Mouse (Mus musculus) induced T-regulatory cell, adult 2 months (primary cell): ENCODE measurements around the gene Efnb3.

ENCODE experiments used
- DNase-seq: peaks from one replicate; pipeline ENCODE4 v3.0.0-alpha.2; 2012; ENCODE audit warnings: low read depth

The Efnb3 gene

DNA sequence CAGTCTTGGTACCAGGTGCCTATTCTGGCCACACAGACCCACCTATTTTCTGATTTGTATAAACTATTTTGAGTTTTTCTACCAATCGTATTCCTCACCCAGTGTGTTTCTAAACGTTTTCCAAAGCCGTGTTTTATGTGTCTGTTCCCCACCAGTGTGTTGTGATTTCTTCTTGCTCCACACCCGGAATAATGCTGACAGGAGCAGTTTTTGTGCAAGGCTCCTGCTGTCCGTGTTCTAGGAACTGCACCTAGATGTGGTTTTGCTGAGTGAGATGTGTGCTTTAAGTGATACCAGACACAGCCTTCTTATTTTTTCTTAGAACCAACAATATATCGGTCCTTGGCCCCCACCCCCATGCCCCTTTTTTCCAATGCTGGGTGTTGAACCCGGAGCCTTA, 24.0 kb upstream of the Efnb3 start:
- peak; percentile 13 for DNase-seq

DNA sequence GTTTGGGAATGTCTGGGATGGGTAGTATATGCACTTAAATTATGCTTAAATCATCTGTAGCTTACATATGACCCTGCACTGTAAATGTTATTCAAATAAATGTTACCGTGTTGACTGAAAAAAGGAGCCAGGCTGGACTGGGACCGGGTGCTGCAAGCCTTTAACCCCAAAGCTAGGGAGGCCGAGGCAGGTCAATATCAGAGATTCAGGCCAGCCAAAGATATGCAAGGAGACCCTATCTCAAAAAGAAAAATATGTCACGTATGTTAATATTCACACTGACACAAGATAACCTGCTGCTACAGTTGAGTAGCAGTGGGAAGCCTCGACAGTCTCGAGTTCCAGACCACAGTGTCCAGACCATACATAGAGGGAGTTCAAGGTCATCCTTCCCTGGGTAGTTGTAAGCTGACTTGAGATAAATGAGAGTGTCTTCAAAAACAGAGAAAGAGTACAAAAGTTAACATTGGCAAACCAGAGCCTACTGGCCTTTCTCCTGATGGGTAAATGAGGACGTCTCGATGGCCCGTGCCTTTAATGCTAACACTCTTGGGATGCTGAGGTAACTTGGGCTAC, 22.3 kb upstream of the Efnb3 start:
- DNase-seq = no peak

DNA sequence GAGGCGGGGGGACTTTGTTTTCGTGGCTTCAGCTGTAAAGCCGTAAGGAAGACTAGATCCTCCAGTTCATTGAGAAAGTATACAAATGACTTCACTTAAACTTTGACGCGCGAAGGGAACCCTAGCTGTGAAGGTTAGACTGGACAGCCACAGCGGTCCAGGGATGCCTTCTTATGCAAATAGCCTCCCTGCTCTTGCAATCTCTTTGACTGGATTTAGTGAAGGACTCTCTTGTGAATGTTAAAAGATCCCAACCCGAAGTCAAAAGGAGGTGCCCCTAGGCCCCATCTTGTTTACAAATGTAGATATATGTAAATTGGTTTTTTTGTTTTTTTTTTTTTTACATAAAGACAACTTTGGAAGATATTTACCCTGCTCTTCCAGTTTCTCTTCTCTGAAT, 21.8 kb upstream of the Efnb3 start:
- no peak for DNase-seq

DNA sequence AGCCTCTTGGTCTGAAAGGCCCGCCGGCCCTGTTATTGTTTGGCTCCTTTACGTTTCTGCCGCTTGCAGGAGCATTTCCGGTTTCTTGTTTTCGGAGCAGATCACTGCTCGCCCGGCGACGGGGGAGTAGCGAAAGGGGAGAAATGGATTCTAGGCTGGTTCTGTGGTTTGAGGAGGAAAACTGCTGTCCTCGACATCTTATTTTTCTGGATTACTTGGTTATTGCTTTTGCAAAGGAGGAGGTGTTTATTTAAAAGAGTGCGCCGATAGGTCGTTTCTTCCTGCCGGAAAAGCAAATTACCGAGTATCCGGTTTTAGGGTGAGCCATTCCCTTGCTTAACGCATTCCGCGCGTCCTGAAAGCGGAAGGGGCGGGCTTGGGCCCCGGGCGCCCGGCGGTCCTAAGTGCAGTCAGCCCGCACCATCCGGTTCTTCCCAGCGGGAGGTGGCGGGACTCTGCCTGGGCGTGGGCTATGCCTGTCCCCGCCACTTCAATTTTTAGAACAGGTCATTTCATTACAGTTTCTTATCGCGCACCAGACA, 21.2 kb upstream of the Efnb3 start:
- peak; percentile 95 for DNase-seq

DNA sequence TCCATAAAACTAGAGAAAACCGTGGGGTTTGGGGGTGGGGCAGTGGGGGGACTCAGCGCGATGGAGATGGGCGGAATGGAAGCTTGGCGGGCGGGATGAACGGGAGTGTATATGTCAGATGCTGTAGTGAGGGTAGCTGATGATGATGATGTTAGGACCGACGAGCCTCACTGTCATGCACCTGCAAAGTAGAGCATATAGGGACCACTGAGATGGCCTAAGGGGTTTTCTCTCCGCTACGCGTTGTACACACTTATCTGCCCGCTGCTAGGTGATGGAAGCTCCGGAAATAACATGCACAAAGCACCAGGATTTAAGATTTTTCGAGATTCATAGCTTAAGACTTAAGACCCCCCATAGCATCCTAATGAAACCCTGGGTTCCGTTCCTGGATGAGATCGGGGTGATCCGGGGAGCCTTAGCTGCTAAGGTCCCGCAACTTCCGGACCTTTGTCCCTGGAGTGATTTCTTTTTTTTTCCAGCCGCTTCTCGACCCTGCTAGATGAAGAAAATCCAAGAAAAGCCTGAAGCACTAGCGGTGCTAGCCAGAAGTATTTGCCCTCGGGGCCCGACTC, 20.7 kb upstream of the Efnb3 start:
- DNase-seq = no peak

DNA sequence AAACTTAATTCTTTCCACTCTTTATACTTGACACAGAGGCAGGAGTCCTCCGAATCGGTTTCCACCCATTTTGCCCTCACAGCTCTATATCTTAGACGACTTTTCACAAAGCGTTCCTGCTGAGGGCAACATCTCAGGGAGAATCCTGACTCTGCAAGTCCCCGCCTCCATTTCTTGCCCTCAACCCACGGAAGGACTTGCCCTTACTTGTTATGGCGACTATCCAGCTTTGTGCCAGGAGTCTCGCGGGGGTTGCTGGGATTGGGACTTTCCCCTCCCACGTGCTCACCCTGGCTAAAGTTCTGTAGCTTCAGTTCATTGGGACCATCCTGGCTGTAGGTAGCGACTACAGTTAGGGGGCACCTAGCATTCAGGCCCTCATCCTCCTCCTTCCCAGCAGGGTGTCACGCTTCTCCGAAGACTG, 20.1 kb upstream of the Efnb3 start, which contains the start of the genes Wrap53 and Trp53:
Gene Wrap53 (minus strand): TSS at position 165 of the 424 bp plus-strand sequence.
Gene Trp53 (plus strand): TSS at position 269 of the 424 bp plus-strand sequence.
- DNase-seq = peak; percentile 96

DNA sequence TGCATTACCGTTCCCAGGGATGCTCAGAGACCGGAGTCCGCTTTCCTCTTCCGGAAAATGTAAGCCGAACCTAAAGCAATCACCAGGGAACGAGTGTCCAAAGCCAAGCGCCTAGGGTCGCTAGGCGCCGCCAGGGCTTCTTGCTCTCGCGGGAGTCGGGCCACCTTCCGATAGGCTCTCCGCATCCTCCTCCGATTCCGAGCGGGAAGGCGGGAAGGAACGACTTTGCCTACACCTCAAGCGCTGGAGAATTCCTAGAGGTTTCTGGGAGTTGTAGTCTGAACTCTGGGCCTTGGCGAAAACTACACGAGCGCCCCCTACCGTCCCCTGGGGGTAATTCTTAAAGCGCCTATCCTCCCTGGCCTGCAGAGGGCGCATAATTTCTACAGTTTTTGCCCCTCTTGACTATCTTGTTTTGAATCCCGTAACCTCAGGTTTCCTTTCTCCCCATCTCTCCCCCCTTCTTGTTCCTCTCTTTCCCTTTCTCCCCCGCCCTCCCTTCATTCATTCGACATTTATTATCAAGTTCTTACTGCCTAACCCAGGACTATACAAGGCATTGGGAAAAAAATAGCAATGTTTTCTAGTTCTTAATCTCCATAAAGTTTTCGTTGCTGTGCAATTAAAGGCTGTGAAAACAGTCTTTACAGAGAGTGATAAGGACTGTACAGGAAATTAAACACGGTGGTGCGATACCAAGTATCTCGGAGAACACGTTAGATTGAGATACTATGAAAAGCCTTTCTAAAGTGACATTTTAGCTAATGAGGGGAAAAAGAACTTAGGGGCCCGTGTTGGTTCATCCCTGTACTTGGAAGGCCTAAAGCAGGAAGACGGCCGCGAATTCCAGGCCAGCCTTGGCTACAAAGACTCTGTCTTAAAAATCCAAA, 19.4 kb upstream of the Efnb3 start:
- DNase-seq = peak; percentile 99

DNA sequence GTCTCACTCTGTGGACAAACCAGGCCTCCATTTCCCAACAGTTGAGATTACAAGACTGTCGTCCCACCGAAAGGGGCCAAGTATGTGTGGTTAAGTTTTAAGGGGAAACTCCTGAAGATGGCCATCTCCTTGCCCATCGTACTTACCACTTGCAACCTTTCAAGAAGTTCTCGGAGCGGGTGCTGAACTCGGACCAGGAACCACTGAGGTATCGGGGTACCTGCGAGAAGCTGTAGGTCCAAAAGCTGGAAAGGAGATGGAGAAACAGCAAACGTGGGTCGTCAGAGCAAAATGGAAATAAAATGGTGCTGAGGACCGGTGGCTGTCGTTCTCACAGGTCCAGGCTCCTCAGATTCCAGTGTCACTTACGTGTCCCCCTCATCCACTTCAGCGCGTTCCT, 18.3 kb upstream of the Efnb3 start:
- no peak for DNase-seq

DNA sequence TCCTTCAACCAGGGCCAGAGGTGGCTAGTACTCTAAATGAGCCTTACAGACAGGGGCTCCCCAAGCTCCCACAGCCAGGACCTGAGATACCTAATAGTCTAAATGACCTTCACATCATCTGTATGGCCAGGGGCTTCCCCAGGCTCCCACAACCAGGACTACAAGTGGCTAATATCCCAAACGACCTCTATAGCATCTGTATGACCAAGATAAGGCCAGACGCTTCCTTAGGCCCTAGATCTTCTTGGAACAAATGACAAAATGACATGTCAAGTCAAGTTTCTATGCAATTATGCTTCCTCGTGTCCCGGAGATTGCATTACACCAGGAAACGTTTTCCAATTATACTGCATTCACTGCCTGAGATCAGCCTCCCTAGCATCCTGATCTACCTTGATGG, 16.3 kb upstream of the Efnb3 start:
- DNase-seq = no peak

DNA sequence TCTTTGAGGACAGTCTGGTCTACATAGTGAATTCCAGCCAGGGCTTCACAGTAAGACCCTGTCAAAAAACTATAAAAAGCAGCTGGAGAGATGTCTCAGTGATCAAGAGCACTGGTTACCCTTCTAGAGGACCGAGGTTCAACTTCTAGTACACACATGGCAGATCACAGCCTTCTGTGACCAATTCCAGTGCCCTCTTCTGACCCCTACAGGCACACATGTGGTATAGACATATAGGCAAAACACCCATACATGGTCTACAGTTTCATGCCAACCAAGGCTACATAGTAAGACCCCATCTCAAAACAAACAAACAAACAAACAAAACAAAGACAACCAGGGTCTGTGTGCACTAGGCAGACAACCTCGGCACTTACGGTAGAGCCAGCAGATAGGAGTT, 15.2 kb upstream of the Efnb3 start:
- DNase-seq = peak; percentile 68

DNA sequence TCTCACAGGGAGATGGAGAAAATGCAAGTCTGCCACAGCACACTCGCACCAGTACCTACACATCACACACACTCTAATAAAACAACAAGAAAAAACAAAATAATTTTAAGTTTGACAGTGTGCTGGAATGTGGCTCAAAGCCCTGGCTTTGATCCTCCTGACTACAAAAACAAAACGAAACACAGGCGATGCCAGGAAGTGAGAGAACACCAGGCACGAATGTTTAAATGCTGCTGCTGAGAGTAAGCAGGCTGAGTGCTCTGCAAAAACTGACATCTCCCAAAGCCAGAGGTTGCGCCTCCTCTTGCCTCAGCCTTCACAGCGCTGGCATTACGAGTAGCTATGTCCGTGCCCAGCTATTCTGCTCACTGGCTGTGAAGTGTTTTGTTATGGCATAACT, 5.1 kb upstream of the Efnb3 start:
- DNase-seq = no peak

DNA sequence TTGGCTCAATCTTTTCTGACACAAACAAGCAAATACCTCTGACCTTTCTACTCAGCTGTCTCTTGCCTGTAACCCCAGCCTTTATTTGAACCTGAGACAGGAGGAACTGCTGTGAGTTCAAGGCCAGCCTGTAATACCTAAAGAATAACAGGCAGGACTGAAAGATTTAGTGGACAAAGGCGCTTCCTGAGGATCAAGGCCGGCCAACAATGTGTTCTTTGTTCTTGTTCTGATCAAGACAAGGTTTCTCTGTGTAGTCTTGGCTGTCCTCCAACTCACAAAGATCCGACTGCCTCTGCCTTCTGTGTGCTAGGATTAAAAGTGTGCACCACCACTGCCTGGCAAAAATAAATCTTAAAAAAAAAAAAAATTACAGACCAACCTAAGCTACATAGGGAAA, 4.4 kb upstream of the Efnb3 start:
- DNase-seq = no peak

DNA sequence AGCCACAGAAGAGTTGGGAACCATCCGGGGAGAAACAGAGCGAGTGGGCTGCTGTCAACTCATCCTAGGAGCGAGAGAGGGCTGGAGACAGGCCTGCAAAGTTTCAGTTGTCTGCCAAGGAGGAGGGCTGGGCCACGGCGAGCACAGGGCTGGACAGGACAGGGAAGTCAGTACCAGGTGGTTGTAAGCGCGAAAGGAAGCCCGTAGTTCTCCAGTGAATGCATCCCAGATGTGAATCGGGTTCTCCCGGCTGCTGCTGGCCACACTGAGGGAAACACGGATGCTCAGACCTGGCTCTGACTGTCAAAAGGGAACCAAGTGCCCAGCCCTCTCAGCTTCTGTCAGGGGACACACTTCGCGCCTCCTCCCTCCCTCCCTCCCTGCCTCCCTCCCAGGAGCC, 3.4 kb upstream of the Efnb3 start:
- DNase-seq = no peak

DNA sequence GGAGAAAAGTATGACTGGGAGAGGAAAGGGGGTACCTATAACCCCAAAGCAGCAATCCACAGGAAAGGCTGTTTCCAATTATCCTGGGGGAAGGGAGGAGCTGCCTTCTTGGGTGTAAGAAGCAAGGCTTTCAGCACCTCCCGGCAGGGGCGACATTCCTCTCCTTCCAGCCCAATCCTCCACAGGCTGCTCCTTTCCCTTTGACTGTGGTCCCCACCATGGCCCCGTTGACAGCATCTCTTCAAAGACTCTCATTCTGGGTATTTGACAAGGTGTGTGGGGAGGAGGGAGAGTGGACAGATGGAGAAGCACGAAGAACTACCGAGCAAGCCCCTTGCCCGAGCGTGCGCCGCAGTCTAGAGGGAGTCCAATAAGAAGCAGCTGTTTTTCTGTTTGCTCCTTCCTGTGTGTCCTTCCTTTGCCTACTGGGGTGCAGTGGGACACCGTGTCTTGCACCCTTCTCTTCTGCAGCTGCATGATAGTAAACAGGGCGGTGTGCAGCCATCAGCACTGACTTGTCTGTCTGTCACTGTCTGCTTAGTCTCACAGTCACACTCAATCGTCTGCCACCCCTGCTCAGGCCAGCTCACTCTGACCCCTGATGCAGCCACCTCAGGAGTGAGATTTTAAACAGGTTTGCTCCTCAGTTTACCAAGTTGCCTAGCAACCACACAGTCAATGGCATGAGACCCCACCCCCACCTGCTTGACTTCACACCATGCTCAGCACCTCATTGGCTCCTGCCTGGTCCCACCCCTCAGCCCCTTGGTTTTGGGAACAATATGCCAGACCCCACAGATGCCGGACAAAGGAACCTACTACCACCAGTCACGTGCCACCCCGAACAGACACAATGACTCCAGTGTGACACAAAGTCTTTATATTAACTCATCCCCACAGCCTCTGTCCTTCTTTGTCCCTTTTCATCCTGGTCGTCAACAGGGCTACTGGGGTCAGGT, 1.2 kb upstream of the Efnb3 start:
- DNase-seq = no peak

DNA sequence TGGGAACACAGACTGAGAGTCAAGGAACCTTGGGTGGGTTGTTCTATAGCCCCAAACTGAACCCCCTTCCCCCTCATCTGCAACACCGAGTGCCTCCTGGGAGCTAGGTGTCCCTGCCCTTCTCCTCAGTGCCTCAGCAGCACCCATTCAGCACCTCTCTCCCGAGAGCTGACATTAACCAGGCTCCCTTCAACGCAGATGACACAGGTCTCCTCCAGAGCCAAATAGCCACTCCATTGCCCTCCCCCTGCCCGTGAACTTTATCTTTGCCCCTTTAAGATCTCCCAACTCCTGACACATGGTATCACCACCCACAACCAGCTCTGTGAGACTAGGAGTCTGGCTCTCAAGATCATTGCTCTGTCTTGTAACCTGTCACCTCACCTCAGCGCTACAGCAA, 822 bp downstream of the Efnb3 start:
- no peak for DNase-seq

DNA sequence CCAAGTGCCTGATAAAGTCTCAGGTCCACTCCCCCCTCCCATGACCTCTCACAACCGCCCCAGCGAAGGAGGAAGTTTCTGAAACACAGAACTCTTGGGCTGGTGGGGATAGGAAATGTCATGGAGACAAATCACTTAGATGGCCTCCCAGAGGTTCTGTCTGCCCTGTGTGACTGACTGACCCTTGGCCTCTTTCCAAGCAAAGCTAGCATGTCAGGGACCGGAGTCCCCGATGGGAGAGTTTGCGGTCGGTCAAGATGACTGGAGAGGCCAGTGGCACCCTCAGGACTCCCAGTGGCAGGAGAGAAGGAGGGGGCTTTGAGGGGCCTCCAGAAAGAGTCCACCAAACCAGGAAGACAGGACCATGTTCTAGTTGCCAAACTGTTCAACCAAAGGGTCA, 1.2 kb downstream of the Efnb3 start:
- no peak for DNase-seq

DNA sequence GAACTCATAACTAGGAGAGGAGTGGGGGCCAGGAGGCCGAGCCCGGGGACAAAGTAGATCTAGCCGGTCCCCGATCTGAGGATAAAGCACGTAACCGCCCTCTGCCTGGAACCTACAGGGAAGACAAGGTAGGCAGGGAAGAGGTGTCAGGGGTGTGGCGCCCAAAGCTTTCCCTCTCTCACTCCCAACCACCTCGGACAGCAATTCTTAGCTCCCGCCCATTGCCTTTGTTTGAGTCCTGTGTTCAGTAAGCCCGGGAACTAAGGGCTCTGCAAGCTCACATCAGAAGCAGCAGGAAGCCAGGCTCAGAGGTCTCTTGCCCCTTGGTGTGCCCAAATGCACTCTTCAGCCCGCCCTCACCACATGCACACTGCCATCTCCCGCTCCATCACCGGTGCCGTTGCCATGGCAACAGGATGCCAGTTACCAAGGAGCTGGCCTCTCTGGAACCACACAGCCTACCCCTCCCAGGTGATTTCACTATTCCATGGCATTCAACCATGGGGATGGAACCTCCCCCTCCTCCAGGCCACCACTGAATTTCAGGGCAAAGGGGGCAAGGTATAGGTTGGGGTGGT, 2.5 kb downstream of the Efnb3 start:
- no peak for DNase-seq

DNA sequence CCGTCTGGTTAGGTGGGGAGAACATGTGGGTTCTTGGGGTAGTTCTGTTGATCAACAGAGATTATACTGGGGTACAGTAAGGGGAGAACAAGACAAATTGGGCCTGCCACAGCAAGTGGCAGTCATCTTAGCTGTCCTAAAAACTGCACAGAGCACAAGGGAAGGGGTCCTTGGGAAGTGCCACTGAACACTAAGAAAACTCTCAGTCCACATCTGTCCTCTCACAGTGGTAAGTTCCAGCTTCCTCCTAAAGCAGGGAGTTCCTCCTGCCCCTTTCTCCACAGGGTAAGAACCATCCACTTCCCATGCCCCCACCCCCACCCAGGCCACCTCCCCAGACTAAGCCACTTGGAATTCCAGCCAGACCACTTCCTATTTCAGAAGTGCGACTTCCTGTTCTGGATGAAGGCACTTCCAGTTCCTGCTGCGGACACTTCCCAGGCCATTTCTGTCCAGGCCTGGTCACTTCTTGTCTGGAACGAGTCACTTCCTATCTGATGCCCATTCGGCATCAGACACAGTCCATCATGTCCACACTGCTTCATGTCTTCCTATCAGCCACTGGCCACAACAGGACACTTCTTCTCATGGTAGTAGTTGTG, 5.4 kb downstream of the Efnb3 start:
- DNase-seq = no peak

DNA sequence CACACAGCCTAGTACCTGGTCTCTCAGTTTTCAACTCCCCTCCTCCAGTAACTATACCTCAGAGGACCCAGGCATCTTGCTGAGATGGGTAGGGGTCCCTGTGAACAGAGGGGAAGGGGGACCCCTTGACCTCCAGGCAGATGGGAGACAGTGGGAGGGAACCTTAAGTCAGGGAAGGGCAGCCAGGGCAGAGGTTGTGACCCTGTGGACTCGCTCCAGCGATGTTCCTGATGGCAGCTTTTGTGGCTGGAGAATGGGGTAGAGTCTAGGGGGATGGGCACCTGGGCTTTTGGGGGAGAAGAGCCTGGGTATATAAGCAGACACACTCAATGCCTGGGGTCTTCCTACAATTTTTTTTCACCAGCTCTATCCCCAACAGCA, 6.7 kb downstream of the Efnb3 start:
- no peak for DNase-seq

DNA sequence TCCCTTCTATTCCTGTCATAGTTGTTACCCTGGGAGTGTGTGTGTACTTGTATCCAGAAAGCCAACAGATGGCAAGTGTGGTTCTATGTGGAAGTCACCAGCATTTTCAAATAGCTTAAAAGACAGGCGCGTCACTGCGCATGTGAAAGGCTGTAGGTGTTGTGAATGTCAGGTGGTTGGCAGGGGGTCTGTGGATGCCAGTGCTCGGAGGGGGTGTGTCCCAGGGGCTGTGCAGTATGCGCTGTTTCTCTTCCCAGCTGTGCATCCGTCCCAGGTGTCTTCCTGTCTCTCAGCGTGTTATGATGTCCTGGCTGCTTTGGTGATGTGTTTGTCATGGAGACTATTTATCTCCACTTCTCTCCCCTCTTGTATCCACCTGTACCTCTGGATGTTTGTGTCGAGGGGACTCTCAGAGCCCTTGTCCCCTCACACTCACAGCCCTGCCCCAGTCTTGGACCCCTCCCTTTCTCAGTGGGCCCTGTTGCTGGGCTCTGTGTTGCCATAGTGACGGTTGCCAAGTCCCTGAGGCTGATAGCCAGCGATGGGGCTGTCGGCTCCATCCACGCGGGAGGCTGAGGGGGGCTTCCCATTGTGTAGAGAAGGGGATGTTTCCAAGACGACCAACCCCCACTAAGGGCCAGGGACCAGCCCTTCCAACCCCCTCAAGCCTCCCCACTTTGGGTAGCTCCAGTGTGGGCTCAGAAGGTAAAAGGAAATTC, 7.2 kb downstream of the Efnb3 start:
- no peak for DNase-seq
